Mouse (Mus musculus) lung, postnatal 25 days (tissue): Measurements from ENCODE around the gene Adk.

Experiments
- DNase-seq: peaks from one replicate; pipeline ENCODE4 v3.0.0; 2022; ENCODE audit warnings: low spot score

Gene Adk

GRCm38 (mm10) chr14:21356286-21356685 lies 303.9 kb downstream of the Adk start:
- DNase-seq = no peak

- no peak for DNase-seq
Observed at GRCm38 (mm10) chr14:21359207-21359895, 307.0 kb downstream of the Adk start.

GRCm38 (mm10) chr14:21359896-21360525 lies 307.6 kb downstream of the Adk start:
- DNase-seq = peak; percentile 24

GRCm38 (mm10) chr14:21367095-21367494 lies 314.7 kb downstream of the Adk start:
- peak; percentile 36 for DNase-seq

- no peak for DNase-seq
Observed at GRCm38 (mm10) chr14:21368622-21369021, 316.2 kb downstream of the Adk start.

- peak; percentile 79 for DNase-seq
Observed at GRCm38 (mm10) chr14:21369127-21369526, 316.8 kb downstream of the Adk start.

- DNase-seq = no peak
Observed at GRCm38 (mm10) chr14:21371946-21372345, 319.6 kb downstream of the Adk start.

GRCm38 (mm10) chr14:21372689-21373088 lies 320.3 kb downstream of the Adk start:
- no peak for DNase-seq

- no peak for DNase-seq
Observed at GRCm38 (mm10) chr14:21383701-21384428, 331.5 kb downstream of the Adk start.

- DNase-seq = no peak
Observed at GRCm38 (mm10) chr14:21399506-21399905, 347.1 kb downstream of the Adk start.

- DNase-seq = no peak
Observed at GRCm38 (mm10) chr14:21402157-21402601, 349.8 kb downstream of the Adk start.

- no peak for DNase-seq
Observed at GRCm38 (mm10) chr14:21402621-21403405, 350.4 kb downstream of the Adk start.

- no peak for DNase-seq
Observed at GRCm38 (mm10) chr14:21406946-21407345, 354.6 kb downstream of the Adk start.

GRCm38 (mm10) chr14:21408846-21409245 lies 356.5 kb downstream of the Adk start:
- DNase-seq = no peak

GRCm38 (mm10) chr14:21410769-21411477 lies 358.5 kb downstream of the Adk start:
- no peak for DNase-seq

- no peak for DNase-seq
Observed at GRCm38 (mm10) chr14:21411524-21411923, 359.1 kb downstream of the Adk start.

- DNase-seq = no peak
Observed at GRCm38 (mm10) chr14:21418332-21418731, 366.0 kb downstream of the Adk start.

GRCm38 (mm10) chr14:21427369-21427768 lies 375.0 kb downstream of the Adk start:
- DNase-seq = no peak

- no peak for DNase-seq
Observed at GRCm38 (mm10) chr14:21433415-21433814, 381.0 kb downstream of the Adk start.

GRCm38 (mm10) chr14:21433995-21434394 lies 381.6 kb downstream of the Adk start:
- no peak for DNase-seq

GRCm38 (mm10) chr14:21434686-21435085 lies 382.3 kb downstream of the Adk start:
- no peak for DNase-seq

GRCm38 (mm10) chr14:21439785-21440184 lies 387.4 kb downstream of the Adk start:
- no peak for DNase-seq
